Mouse (Mus musculus): Measurements from ENCODE around the gene Cdh10.

Cdh10 gene

DNA sequence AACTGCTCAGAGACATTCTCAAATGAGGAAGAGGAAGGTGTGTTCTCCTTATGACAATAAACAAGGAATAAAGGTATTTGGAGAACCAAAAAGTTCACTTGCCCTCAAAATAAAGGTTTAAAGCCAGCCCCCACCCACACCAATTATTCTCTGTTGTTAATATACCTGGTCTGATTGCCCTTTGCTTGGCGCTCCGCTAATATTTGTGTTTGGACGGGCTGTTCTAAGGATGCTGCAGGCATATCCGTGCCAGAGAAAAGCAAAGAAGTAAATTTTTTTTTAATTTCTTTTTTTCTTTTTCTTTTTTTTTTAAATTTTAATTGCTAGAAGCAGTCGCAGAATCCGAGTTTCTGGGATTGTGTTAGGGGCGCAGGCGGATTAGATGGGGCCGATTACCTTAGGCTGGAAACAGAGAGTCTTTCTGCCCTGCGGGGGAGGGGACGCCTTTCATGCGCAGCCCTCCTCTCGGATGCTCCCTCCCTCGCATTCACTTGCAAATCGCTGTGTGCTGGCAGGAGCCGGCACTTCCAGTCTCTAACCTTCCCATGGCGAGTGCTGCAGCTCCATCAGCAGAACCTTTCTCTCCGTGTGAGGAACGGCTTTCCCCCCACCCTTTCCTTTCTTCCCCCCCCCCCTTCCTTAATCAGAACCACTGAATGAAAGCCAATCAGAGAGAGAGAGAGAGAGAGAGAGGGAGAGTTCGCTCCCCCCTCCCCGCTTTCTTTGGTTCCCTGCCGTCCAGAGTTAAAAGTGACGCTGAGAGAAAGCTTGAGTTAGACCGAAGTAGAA lies at the start of gene Cdh10:
Gene Cdh10, plus strand, starts transcription at position 763 of the 789 bp plus-strand sequence.
- DNase-seq: no peak

DNA sequence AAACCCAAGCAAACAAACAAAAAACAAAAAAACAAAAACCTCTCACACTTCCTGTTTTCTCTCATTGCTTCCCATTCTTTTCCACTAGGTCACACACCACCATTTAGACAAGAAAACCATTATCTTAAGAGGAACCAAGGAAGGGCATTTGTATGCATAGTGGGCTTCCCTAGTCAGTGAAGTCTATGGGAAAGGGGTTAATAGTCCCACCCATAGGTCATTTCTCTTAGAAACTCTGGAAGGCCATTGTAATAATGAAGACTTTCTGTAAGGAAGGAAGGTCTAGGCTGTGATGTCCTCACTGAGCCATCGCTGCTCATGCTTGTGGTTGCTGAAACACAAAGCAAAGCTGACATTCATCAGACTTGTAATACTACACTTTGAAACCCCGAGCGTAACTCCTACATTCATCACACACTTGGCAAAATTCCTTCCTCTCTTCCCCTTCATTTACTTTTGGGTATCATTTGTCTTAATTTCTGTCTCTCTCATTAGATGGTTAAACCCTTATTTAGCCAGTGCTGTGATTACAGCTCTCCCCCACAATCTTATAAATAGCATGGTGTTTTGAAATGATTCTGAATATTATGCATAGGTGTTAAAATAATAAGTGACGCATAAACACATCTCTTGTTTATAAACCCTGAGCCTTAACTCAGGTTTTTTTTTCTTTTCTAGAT lies 9.5 kb upstream of the Cdh10 start:
- DNase-seq: no peak

GRCm38 (mm10) chr15:18817707-18818106 lies 1.0 kb upstream of the Cdh10 start:
- no peak for DNase-seq

GRCm38 (mm10) chr15:18820226-18820625 lies 1.5 kb downstream of the Cdh10 start:
- DNase-seq: no peak

DNA sequence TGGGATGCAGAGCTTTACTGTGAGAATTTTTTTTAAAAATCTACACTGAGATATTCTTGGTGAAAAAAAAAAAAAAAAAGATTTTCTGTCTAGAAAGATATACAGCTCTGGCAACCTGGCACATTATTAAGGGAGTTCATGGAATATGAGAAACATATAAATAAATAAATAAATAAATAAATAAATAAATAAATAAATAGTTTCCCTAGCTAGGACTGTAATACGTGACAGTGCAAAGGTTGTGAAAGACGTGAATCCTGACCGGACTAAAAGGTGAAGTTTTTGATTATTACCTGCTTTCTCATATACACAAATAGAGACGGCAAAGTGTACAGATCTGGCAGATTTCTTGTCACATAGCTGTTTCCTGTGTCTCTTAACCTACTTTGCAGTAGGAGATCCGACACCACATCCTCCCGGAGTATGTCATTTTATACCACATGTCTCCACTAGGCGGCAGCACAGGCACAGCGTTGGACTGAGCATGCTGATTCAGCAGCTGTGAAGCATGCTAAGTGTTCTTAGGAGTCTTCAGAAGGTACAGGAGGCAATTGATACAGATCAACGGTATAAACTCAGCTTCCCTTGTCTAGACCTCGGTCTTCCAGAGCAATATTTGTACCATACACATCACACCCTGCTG lies 2.5 kb downstream of the Cdh10 start:
- DNase-seq: peak; percentile 72

DNA sequence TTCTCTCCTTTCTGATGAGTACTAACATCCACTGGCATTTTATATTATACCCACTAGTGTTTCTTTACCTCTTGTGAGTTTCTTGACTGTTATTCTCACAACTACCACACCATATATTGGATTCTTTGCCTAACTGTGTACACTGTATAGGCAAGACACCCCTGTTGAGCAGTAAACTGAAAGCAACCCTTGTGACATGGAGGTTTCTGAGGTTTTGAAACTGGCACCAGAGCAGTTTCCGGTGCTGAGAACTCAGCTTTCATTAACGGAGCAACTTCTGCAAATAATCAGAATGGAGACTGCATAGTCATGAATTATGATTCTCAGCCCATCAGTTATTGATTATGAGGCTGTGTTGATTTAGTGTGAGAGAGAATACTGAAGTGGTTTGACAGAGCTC lies 4.7 kb downstream of the Cdh10 start:
- DNase-seq: no peak

- peak; percentile 16 for DNase-seq
Measured at GRCm38 (mm10) chr15:18832263-18832662, 13.5 kb downstream of the Cdh10 start.

DNA sequence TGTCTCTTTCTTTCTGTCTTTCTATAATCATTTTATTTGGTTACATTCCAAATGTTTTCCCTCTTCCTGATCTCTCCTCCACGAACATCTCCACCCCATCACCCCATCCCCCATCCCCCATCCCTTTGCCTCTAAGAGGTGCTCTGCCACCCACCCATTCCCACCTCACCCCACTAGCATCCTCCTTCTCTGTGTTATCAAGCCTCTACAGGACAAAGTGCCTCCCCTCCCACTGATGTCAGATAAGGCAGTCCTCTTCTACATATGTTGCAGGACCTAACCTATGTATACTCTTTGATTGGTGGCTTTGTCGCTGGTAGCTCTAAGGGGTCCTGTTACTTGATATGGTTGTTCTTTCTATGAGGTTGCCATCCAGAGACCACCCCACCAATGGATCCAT lies 23.0 kb downstream of the Cdh10 start:
- no peak for DNase-seq

DNA sequence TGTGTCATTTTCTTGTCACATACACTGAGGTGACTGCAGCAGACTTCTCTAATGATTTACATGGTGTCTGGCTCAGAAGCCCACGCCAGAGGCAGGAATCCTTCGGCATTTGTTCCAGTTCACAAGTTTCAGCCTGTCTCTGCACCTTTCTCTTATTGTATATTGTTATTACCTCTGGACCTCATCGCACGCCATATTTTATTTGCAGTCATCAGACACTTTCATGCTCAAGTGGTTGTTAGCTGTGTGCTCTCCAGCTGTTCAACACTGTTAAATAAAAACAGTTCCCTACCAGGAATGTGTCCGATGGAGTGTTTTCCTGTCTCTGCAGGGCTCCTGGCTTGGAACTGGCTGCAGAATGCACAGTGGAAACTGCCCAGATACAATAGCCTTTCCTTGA lies 26.1 kb downstream of the Cdh10 start:
- DNase-seq: no peak

- no peak for DNase-seq
Measured at GRCm38 (mm10) chr15:18850497-18850896, 31.8 kb downstream of the Cdh10 start.

- no peak for DNase-seq
Measured at GRCm38 (mm10) chr15:18858135-18858534, 39.4 kb downstream of the Cdh10 start.

GRCm38 (mm10) chr15:18869871-18870270 lies 51.1 kb downstream of the Cdh10 start:
- no peak for DNase-seq

GRCm38 (mm10) chr15:18881467-18881866 lies 62.7 kb downstream of the Cdh10 start:
- DNase-seq: no peak

DNA sequence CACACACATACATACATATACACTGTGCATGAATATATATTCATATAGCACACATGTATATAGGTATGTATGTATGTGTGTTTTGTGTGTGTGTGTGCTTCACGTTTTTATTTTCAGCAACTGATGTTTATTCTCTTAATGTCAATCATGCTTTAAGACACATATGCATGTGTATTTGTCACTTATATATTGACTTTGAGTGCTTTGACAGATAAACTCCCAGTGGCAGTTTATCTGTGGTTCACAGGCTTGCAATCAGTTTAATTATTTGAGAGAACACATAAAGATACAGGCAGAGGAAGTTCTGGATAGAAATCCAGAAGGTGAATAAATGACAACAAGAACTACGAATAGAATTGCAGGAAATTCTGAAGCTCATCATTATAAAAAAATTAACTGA lies 67.9 kb downstream of the Cdh10 start:
- no peak for DNase-seq

DNA sequence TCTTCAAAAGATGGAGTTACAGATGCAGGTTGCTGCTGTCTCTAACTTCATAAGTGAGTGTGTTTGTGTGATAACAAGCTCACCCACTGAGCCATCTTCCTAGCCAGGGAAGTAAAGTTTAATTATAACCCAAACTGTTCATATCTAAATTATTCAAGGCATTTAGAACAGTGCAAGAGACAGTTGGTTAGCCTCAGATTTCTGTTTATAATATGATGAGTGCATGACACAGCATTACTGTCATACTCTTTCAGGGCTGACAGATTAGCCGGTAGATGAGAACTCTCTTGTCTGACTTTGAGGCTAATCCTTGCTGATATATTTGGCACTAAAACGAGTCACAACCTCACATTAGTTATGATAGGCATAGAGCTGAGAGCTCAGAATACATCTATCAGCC lies 70.2 kb downstream of the Cdh10 start:
- no peak for DNase-seq

DNA sequence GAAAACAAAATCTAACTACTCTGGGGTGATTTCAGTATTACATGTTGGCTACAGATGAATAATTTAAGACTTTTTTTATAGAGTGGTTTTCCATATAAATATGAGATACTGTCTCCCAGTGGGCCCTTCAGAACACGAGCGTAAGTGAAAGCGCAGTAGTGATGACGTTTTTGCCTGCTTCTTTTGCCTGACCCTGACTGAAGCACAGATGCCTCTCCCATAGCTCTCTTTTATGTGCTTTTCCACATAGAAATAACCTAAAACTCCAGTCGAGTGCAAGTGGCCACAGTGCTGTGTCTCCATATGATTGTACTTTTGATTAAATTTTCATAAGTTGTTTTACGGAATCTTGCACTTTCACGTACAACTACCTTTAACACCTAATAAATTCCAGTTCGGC lies 71.6 kb downstream of the Cdh10 start:
- DNase-seq: no peak

DNA sequence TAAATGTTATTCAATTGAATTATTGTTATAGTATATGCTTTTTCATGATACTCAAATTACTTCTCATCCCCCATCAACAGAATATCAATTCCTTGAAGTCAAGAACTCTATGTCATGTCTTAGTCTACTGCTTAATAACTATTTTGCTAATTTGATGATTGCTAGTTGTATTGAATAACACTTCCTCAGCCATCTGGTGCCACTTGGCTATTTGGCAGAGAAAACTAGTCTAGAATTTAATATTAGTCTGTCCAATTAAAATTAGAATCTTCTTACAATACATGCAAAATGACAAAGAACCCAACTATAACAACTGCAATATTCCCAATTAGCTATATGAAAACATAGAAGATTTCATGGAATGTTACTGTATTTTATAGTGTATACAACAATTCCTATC lies 82.0 kb downstream of the Cdh10 start:
- no peak for DNase-seq

GRCm38 (mm10) chr15:18904131-18904530 lies 85.4 kb downstream of the Cdh10 start:
- DNase-seq: no peak

- DNase-seq: no peak
Measured at GRCm38 (mm10) chr15:18910612-18911011, 91.9 kb downstream of the Cdh10 start.

DNA sequence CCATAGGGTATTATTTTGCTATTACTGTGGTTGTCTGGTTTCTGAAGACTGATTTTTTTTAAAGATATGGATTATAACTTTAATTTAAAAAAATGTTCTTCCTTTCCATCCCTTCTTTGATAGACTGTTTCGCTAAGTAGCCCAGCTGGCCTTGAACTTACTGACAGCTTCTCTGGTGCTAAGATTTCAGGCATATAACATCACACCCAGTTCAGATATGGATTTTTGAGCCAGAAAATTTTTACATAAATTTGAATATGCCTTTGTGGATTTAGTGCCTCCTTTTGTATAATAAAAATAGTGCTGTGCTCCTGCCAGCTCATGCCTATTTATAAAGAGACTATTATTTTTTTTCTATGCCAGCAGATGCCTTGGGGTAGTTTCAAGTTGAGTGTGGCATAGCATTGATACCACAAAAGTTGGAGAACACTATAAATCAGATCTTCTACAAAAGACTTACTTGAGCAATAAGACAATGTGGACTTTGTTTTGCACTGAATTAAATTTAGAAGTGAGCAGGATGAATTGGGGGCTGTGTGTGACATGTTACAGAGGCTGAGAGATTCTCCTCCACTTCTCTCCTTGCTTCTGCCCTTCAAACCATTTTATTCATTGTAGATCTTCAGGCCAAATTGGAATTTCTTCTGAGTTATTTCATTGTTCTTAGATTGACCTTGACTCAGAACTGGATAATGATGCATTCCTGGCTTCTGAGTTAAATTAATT lies 106.8 kb downstream of the Cdh10 start:
- no peak for DNase-seq

DNA sequence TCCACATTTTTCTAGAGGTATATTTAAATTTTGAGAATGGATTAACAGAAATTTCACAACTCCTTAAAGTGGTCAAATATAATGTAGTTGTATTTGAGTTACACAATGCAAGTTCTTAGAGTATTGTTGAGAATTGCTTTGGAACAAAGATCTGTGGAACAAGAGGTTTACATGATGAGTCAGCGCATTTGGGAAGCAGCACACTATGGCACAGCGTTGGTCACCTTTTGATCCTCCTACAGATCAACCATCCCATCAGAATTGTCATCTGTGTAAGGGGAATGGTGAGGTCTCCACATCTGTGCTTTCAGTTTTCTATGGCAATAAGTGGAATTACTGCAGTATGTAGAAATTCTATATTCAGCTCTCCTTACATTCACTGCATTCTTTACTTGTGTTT lies 108.2 kb downstream of the Cdh10 start:
- DNase-seq: no peak

- no peak for DNase-seq
Measured at GRCm38 (mm10) chr15:18952266-18952665, 133.5 kb downstream of the Cdh10 start.

GRCm38 (mm10) chr15:18975041-18975440 lies 156.3 kb downstream of the Cdh10 start:
- DNase-seq: no peak

Data from lung, postnatal 14 days (tissue).